Mouse (Mus musculus) liver, postnatal 0 days (tissue): ENCODE data around the gene Cts6.

Experiments
- CTCF ChIP-seq: sonication (generic); IDR thresholded peaks from 2 replicates; pipeline ENCODE4 v1.5.1; 2016; ENCODE audit warnings: antibody characterized with exemption, low read depth
- EP300 ChIP-seq: IDR thresholded peaks from 2 replicates; pipeline ENCODE4 v1.6.1; 2016; ENCODE audit warnings: antibody characterized with exemption, low read depth, mild to moderate bottlenecking

DNA sequence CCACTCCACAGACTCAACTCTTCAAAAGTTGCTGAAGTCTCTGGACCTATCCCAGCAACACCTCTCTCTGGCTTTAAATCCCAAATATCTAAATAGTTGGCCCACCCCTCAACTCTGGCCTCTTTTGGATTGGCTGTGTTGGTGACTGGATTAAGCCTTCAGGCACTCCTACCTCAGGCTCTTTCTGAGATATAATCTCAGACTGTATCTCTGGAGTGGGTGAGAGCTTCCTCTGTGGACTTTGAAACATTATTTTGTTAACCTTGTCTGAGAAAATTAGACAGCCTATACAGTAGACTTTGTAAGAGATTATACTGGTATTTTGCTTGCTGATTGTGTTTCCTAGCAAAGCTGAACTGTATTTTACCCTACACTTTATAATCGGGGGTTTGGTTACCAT is 39.1 kb downstream of the Cts6 start, which contains the start of gene Ctsr:
- TF ChIP-seq CTCF (no peak), EP300 (no peak)
